Mouse (Mus musculus) forebrain, postnatal 0 days (tissue): ENCODE measurements at regions not wholly inside any gene's neighbourhood (a gene's known extent, or its start where the extent isn't known, plus 50 kb on each side); places are given as distances from the start of the nearest gene placed in this dataset.
A peak's percentile ranks its signal among the peaks of the same experiment; 100 is the strongest.

Source experiments
- ATAC-seq: fragments of 200-750 bp; cut with Nextera tagmentation; 2 replicates; pipeline ENCODE4 v1.8.0; 2017; ENCODE audit warnings: mild to moderate bottlenecking, moderate library complexity
- DNase-seq: peaks from one replicate; pipeline ENCODE4 v3.0.0-alpha.2; 2015
- H3K27ac ChIP-seq: fragments of 300-500 bp; sonication (generic); 2 replicates; pipeline ENCODE4 v1.5.1; 2014; ENCODE audit warnings: low read depth, mild to moderate bottlenecking, antibody characterized with exemption, low read length, moderate library complexity, mixed read lengths
- H3K27me3 ChIP-seq: fragments of 300-500 bp; sonication (generic); 2 replicates; pipeline ENCODE4 v1.6.1; 2014; ENCODE audit warnings: mild to moderate bottlenecking, low read length, mixed read lengths; ENCODE audit not compliant: insufficient read depth
- H3K36me3 ChIP-seq: fragments of 300-500 bp; sonication (generic); 2 replicates; pipeline ENCODE4 v1.6.1; 2014; ENCODE audit warnings: mild to moderate bottlenecking, moderate library complexity; ENCODE audit not compliant: insufficient read depth
- H3K4me1 ChIP-seq: fragments of 300-500 bp; sonication (generic); 2 replicates; pipeline ENCODE4 v1.6.1; 2014; ENCODE audit warnings: antibody characterized with exemption; ENCODE audit not compliant: insufficient read depth
- H3K4me2 ChIP-seq: fragments of 300-500 bp; sonication (generic); 2 replicates; pipeline ENCODE4 v1.6.1; 2014; ENCODE audit warnings: low read depth, mild to moderate bottlenecking, moderate library complexity
- H3K4me3 ChIP-seq: fragments of 300-500 bp; sonication (generic); 2 replicates; pipeline ENCODE4 v1.5.1; 2014; ENCODE audit warnings: low read depth, low read length, mixed read lengths
- H3K9ac ChIP-seq: fragments of 300-500 bp; sonication (generic); 2 replicates; pipeline ENCODE4 v1.6.1; 2014; ENCODE audit warnings: mild to moderate bottlenecking
- H3K9me3 ChIP-seq: fragments of 300-500 bp; sonication (generic); 2 replicates; pipeline ENCODE4 v1.6.1; 2016; ENCODE audit warnings: low read length
- CTCF ChIP-seq: sonication (generic); IDR thresholded peaks from 2 replicates; pipeline ENCODE4 v1.5.1; 2016; ENCODE audit warnings: antibody characterized with exemption, control low read depth, low read depth
- WGBS: fragments of 180-500 bp; shearing (Covaris S2); extraction: QIAGEN DNeasy Blood & Tissue Kit; methylation state at CpG from one replicate; pipeline ENCODE4 v1.1.7; 2014; 5-methylcytosine and 5-hydroxymethylcytosine counted together

DNA sequence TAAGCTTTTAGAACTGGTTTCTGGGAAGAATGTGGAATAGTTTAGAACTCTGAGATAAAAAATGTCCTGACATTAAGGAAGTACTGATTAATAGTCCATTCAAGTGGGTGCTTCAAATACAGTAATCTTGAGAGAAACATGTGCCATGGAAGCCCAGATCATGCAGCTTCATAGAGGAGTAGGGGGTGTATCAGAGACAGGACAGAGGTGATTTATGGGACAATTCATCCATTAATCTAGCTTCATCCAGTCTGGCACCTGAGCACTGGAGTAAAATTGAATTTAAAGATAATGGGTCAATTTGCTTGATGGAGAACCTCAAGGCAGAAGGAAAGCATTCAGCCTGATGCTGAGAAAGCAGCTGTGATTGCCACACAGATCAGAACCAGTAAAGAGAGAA lies 494.8 kb upstream of the Tmprss15 start:
- DNase-seq (no peak), ATAC-seq (no peak)
- TF ChIP-seq CTCF, result no peak
- Histone ChIP-seq H3K9me3 (no peaks in the 10 kb centered on the region), H3K9ac (no peak overlapping the region), H3K27ac (no peak overlapping the region), H3K36me3 (no peaks in the 10 kb centered on the region), H3K4me1 (no peaks in the 10 kb centered on the region), H3K27me3 (no peaks in the 10 kb centered on the region), H3K4me3 (no peak overlapping the region), H3K4me2 (no peak overlapping the region)

DNA sequence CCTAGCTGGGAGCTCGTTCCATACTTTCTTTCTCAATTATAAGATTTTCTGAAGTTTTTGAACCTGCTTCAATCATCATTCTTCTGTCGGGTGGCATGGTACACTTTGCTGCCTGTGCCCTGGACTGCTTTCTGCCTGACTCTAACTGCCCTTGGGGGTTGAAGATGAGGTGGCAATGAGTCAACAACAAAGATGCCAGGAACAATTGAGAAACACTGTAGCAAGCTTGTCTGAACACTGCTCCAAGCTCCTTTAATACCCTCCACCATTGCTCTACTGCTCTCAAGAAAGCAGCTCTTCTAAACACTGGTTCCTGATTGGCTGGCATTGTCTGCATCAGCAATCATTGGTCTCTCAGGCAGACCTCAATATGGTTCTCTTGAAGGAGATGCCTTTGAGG lies 480.0 kb upstream of the Tmprss15 start:
- DNase-seq, result no peak
- no peak overlapping the region for H3K4me3 ChIP-seq

GRCm38 (mm10) chr16:79534370-79534769 lies 443.5 kb upstream of the Tmprss15 start:
- Histone ChIP-seq H3K27me3 (no peaks in the 10 kb centered on the region), H3K36me3 (no peaks in the 10 kb centered on the region), H3K4me1 (no peaks in the 10 kb centered on the region), H3K27ac (no peak overlapping the region), H3K4me2 (no peak overlapping the region), H3K9ac (no peak overlapping the region), H3K9me3 (no peaks in the 10 kb centered on the region), H3K4me3 (no peak overlapping the region)
- no peak for DNase-seq
- 74% methylated on average over 2 of the region's 2 CpGs for WGBS
- no peak for TF ChIP-seq CTCF
- no peak for ATAC-seq

More for the DNA sequence above, 480.0 kb upstream of the Tmprss15 start:
- H3K4me1 ChIP-seq, result no peaks in the 10 kb centered on the region
- no peak overlapping the region for H3K4me2 ChIP-seq
- 90% methylated on average over 2 of the region's 2 CpGs for WGBS
- no peaks in the 10 kb centered on the region for H3K27me3 ChIP-seq
- no peak overlapping the region for H3K9ac ChIP-seq
- no peak overlapping the region for H3K27ac ChIP-seq
- no peak for TF ChIP-seq CTCF
- H3K9me3 ChIP-seq, result no peaks in the 10 kb centered on the region
- no peak for ATAC-seq
- H3K36me3 ChIP-seq, result no peaks in the 10 kb centered on the region

GRCm38 (mm10) chr16:79492493-79492892 lies 401.6 kb upstream of the Tmprss15 start:
- peak; percentile 8 for DNase-seq
- H3K4me1 ChIP-seq, result no peaks in the 10 kb centered on the region
- no peak overlapping the region for H3K4me3 ChIP-seq
- H3K27ac ChIP-seq, result no peak overlapping the region
- no peaks in the 10 kb centered on the region for H3K27me3 ChIP-seq
- TF ChIP-seq CTCF, result no peak
- no peaks in the 10 kb centered on the region for H3K9me3 ChIP-seq
- ATAC-seq, result peak; percentile 68
- no peak overlapping the region for H3K4me2 ChIP-seq
- no peak overlapping the region for H3K9ac ChIP-seq
- 39% methylated on average over 3 of the region's 3 CpGs for WGBS
- H3K36me3 ChIP-seq, result no peaks in the 10 kb centered on the region

GRCm38 (mm10) chr16:79450871-79451270 lies 360.0 kb upstream of the Tmprss15 start:
- H3K27me3 ChIP-seq, result no peaks in the 10 kb centered on the region
- H3K27ac ChIP-seq, result no peak overlapping the region
- no peak for ATAC-seq
- no peak overlapping the region for H3K4me2 ChIP-seq
- H3K4me1 ChIP-seq, result no peaks in the 10 kb centered on the region; the same call in 1 of the 2 replicates
- no peaks in the 10 kb centered on the region for H3K9me3 ChIP-seq
- 46% methylated on average over 2 of the region's 2 CpGs for WGBS
- H3K9ac ChIP-seq, result no peak overlapping the region
- H3K36me3 ChIP-seq, result no peaks in the 10 kb centered on the region
- no peak overlapping the region for H3K4me3 ChIP-seq
- no peak for TF ChIP-seq CTCF
- no peak for DNase-seq

DNA sequence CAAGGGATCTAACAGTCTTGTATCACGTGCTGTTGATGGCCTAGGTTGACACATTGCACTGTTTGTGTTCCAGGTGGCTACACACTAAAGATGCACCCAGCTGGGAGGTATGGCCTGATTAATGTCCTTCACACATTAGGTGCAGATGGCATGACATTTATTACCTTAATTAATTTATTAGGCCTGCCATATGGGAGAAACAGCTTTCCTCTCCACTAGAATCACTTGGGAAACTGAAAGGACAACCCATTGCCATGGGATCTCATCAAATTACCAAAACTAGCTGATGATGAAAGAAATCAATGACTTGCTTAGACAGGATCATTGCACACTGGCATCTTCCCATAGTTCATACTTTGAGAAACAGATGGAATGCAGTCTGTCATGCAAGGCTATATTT lies 358.8 kb upstream of the Tmprss15 start:
- no peak overlapping the region for H3K4me3 ChIP-seq
- H3K36me3 ChIP-seq, result no peaks in the 10 kb centered on the region
- H3K27ac ChIP-seq, result no peak overlapping the region
- no peak for TF ChIP-seq CTCF
- 36% methylated on average over 1 of the region's 1 CpGs for WGBS
- no peaks in the 10 kb centered on the region for H3K27me3 ChIP-seq
- H3K9ac ChIP-seq, result no peak overlapping the region
- H3K4me1 ChIP-seq, result no peaks in the 10 kb centered on the region; the same call in 1 of the 2 replicates
- H3K4me2 ChIP-seq, result no peak overlapping the region
- peak; percentile 56; the same call in 1 of the 2 replicates for ATAC-seq
- H3K9me3 ChIP-seq, result no peaks in the 10 kb centered on the region
- peak; percentile 35 for DNase-seq

GRCm38 (mm10) chr16:79407385-79407784 lies 316.5 kb upstream of the Tmprss15 start:
- Histone ChIP-seq H3K4me1 (peaks cover 5% of the 10 kb centered on the region; the same call in 1 of the 2 replicates), H3K27me3 (no peaks in the 10 kb centered on the region), H3K4me3 (no peak overlapping the region), H3K27ac (no peak overlapping the region), H3K9ac (no peak overlapping the region), H3K4me2 (no peak overlapping the region), H3K36me3 (no peaks in the 10 kb centered on the region), H3K9me3 (no peaks in the 10 kb centered on the region)
- ATAC-seq (no peak), DNase-seq (no peak)
- no peak for TF ChIP-seq CTCF

DNA sequence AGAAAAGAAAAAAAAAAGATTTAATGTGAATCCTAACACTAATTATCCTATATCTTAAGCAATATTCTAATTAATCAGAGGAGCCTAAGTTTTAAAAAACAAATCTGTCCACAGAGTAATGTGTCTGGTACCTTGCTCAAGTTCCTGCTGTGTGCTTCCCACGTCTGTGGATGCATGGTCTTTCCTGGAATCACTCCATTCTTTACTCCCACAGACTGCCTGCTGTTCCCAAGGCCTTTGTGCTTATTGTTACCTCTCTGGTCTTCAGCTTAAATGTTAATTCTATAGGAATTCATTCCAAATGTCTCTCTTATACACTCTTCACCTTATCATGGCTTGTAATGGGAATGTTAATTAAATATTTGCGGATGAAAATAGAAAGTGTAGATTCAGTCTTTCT lies 315.3 kb upstream of the Tmprss15 start:
- DNase-seq (no peak), ATAC-seq (no peak)
- TF ChIP-seq CTCF, result no peak
- H3K27me3 ChIP-seq, result no peaks in the 10 kb centered on the region
- H3K4me3 ChIP-seq, result no peak overlapping the region
- H3K27ac ChIP-seq, result no peak overlapping the region
- no peak overlapping the region for H3K9ac ChIP-seq
- no peak overlapping the region for H3K4me2 ChIP-seq
- WGBS, result 44% methylated on average over 2 of the region's 2 CpGs
- no peaks in the 10 kb centered on the region for H3K36me3 ChIP-seq
- H3K9me3 ChIP-seq, result no peaks in the 10 kb centered on the region
- peaks cover 5% of the 10 kb centered on the region; the same call in 1 of the 2 replicates for H3K4me1 ChIP-seq
